Mouse (Mus musculus) limb, embryonic 11.5 days (tissue): ENCODE measurements around the gene Sirt1. TPM values are rescaled to one million over a fixed set of nuclear protein-coding genes. Genes with fewer than 3 reads are reported as not detected.

Source experiments
- ATAC-seq: fragments of 200-750 bp; cut with Nextera tagmentation; 2 replicates; pipeline ENCODE4 v1.8.0; 2017; ENCODE audit warnings: low read depth; ENCODE audit not compliant: insufficient number of reproducible peaks, low FRiP score, low TSS enrichment
- DNase-seq: peaks from one replicate; pipeline ENCODE4 v3.0.0-alpha.2; 2015; ENCODE audit warnings: low spot score
- H3K27ac ChIP-seq: fragments of 300-500 bp; sonication (generic); replicated peaks from 2 replicates; pipeline ENCODE4 v1.5.1; 2014; ENCODE audit warnings: low read depth, mild to moderate bottlenecking, low read length
- H3K27me3 ChIP-seq: fragments of 300-500 bp; sonication (generic); 2 replicates; pipeline ENCODE4 v1.6.1; 2014; ENCODE audit warnings: mild to moderate bottlenecking, low read length, mixed read lengths; ENCODE audit not compliant: control insufficient read depth, insufficient read depth
- H3K36me3 ChIP-seq: fragments of 300-500 bp; sonication (generic); 2 replicates; pipeline ENCODE4 v1.6.1; 2014; ENCODE audit warnings: mild to moderate bottlenecking, low read length, moderate library complexity, mixed read lengths; ENCODE audit not compliant: control insufficient read depth, insufficient read depth
- H3K4me1 ChIP-seq: fragments of 300-500 bp; sonication (generic); 2 replicates; pipeline ENCODE4 v1.6.1; 2014; ENCODE audit warnings: low read length, mixed read lengths; ENCODE audit not compliant: control insufficient read depth, insufficient read depth
- H3K4me2 ChIP-seq: fragments of 300-500 bp; sonication (generic); 2 replicates; pipeline ENCODE4 v1.6.1; 2014; ENCODE audit warnings: low read depth, mild to moderate bottlenecking, moderate library complexity; ENCODE audit not compliant: severe bottlenecking
- H3K4me3 ChIP-seq: fragments of 300-500 bp; sonication (generic); 2 replicates; pipeline ENCODE4 v1.5.1; 2014; ENCODE audit warnings: low read depth, low read length
- H3K9ac ChIP-seq: fragments of 300-500 bp; sonication (generic); 2 replicates; pipeline ENCODE4 v1.6.1; 2014; ENCODE audit warnings: mild to moderate bottlenecking, low read length
- H3K9me3 ChIP-seq: fragments of 300-500 bp; sonication (generic); 2 replicates; pipeline ENCODE4 v1.6.1; 2016; ENCODE audit warnings: low read length; ENCODE audit not compliant: control insufficient read depth
- WGBS: fragments of 180-500 bp; shearing (Covaris S2); extraction: QIAGEN DNeasy Blood & Tissue Kit; methylation state at CpG from one replicate; pipeline ENCODE4 v1.1.7; 2014; 5-methylcytosine and 5-hydroxymethylcytosine counted together
- polyA plus RNA-seq: library from polyadenylated mRNA; unstranded; fragments of >200 nt; fragmentation: Nextera tagmentation; extraction: Ambion mirVana; gene quantifications from 2 replicates; pipeline ENCODE4 v1.2.1, GENCODE M21; 2014

The Sirt1 gene
- polyA plus RNA-seq, 1 experiment from 2014 or later, result 13.0 TPM

DNA sequence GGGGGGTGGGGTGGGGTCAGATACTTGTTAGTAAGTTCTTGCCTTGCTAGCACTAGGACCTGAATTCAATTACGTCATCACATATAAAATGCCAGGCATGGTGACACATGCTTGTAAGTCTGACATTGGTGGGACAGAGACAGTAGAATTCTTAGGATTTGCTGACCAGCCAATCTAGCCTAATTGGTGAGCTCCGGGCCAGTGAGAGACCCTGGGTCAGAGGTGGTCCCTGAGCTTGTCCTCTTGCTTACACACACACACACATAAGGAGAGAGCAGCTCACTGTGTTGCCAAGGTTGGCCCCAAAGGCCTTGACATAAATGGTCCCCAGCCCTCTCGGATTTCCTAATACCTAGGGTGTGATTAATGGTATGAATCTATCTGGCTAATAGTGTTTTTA, 101.7 kb downstream of the Sirt1 start:
- no peak overlapping the region for H3K4me3 ChIP-seq
- H3K4me2 ChIP-seq, result no peak overlapping the region
- H3K9ac ChIP-seq, result no peak overlapping the region
- no peaks in the 10 kb centered on the region for H3K9me3 ChIP-seq
- WGBS, result 90% methylated on average over 3 of the region's 3 CpGs
- no peak for DNase-seq
- H3K4me1 ChIP-seq, result no peaks in the 10 kb centered on the region
- no peak for ATAC-seq
- H3K36me3 ChIP-seq, result peaks cover 7% of the 10 kb centered on the region; the same call in 1 of the 2 replicates
- H3K27me3 ChIP-seq, result no peaks in the 10 kb centered on the region
- no peak overlapping the region for H3K27ac ChIP-seq

DNA sequence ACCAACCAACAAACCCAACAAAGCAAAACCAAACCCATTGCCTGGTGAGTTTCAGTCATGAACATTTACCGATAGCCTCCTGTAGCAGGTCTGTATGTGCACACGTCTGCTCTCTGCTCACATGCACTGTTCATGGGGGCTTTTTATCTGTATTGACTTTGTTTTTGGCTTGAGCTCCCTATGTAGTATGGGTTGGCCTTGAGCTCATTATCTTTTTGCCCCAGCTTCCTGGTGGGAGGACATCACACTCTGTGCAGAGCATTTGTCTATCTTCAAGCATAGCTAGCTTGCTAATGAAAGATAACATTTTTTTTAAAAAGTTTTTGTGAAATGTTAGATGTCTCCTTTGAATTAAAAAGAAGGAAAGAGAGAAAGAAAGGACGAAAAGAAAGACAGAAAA, 104.5 kb downstream of the Sirt1 start:
- ATAC-seq, result no peak
- no peak overlapping the region for H3K9ac ChIP-seq
- H3K4me1 ChIP-seq, result no peaks in the 10 kb centered on the region
- no peak overlapping the region for H3K4me3 ChIP-seq
- H3K9me3 ChIP-seq, result no peaks in the 10 kb centered on the region
- H3K27ac ChIP-seq, result no peak overlapping the region
- WGBS, result 95% methylated on average over 3 of the region's 3 CpGs
- peaks cover 7% of the 10 kb centered on the region; the same call in 1 of the 2 replicates for H3K36me3 ChIP-seq
- no peaks in the 10 kb centered on the region for H3K27me3 ChIP-seq
- no peak overlapping the region for H3K4me2 ChIP-seq
- DNase-seq, result no peak

DNA sequence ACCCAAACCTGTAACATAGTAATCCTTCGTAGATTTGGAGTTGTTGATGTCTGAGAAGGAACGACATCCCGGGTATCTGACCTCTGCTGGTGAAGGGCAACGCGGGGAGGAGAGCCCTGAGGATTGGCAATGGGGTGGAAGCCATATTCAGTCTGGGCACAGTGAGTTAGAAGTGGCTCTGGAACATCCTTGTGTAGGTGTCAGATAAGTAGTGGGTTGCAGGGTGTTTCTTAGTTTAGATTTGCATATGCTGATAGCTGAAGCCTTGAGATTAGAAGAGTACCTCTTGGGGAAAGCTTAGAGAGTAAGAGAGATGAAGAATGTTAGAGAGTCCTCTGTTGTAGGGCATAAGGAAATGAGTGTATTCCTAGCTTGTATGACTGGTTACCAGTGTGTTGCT, 108.6 kb downstream of the Sirt1 start:
- H3K36me3 ChIP-seq, result no peaks in the 10 kb centered on the region; the same call in 1 of the 2 replicates
- ATAC-seq (no peak), DNase-seq (no peak)
- H3K4me2 ChIP-seq, result no peak overlapping the region
- H3K27me3 ChIP-seq, result no peaks in the 10 kb centered on the region
- H3K9ac ChIP-seq, result no peak overlapping the region
- H3K9me3 ChIP-seq, result no peaks in the 10 kb centered on the region
- WGBS, result 91% methylated on average over 5 of the region's 5 CpGs
- no peak overlapping the region for H3K27ac ChIP-seq
- H3K4me3 ChIP-seq, result no peak overlapping the region
- H3K4me1 ChIP-seq, result no peaks in the 10 kb centered on the region

DNA sequence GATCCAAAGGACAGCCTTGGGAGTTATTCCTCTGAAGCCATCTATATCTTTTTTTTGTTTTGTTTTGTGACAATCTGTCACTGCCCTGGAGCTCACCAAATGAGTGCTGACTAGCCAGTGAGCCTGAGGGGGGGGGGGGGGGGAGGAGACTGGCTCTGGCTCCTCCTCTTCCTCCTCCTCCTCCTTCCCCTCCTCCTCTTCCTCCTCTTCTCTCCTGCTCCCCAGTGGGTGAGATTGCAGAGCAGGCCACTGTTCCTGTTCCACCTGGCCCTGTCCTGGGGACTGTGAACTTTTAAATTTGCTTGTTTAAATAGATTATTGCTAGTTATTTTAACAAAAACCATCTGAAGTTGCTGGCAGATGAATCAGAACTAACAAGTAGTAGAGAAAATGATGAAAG, 109.1 kb downstream of the Sirt1 start:
- H3K27me3 ChIP-seq, result no peaks in the 10 kb centered on the region
- H3K27ac ChIP-seq, result no peak overlapping the region
- H3K4me3 ChIP-seq, result no peak overlapping the region
- H3K36me3 ChIP-seq, result no peaks in the 10 kb centered on the region; the same call in 1 of the 2 replicates
- ATAC-seq (no peak), DNase-seq (no peak)
- H3K4me1 ChIP-seq, result no peaks in the 10 kb centered on the region
- H3K4me2 ChIP-seq, result no peak overlapping the region
- H3K9ac ChIP-seq, result no peak overlapping the region
- H3K9me3 ChIP-seq, result no peaks in the 10 kb centered on the region

Other genes starting within 250 kb of the Sirt1 start
- 0.45 and 0.60 TPM in 2 replicates for gene Mypn, start 177.8 kb downstream of the Sirt1 start, polyA plus RNA-seq
- gene Herc4, start 137.9 kb downstream of the Sirt1 start, polyA plus RNA-seq, result 46.1 and 50.8 TPM in 2 replicates
- gene Dnajc12, start 739 bp upstream of the Sirt1 start, polyA plus RNA-seq, result 11.7 and 14.7 TPM in 2 replicates
- not detected in 2 replicates for gene Gm7075, start 40.1 kb upstream of the Sirt1 start, polyA plus RNA-seq
- gene Ctnna3, start 48.4 kb upstream of the Sirt1 start, polyA plus RNA-seq, result 0.04 TPM in 1 of 2 replicates, not detected in the other